Mouse (Mus musculus): ENCODE measurements around the gene Sept9. TPM values are rescaled to one million over a fixed set of nuclear protein-coding genes. Genes with fewer than 3 reads are reported as not detected.
"Not testable (repeated sequence)": the region's sequence is repeated elsewhere in the genome, so short reads cannot be mapped to it uniquely, and the experiment has no call there.

Sept9 gene
- total RNA-seq, 2 experiments from 2014 or later: 70.0 to 71.1 TPM

- no peak for DNase-seq
- intact Hi-C loops (cut with DNase I): loop anchor here (2.0 kb wide), 1 partner anchor 16 kb away; no protein-coding TSS in a partner anchor
These were observed 133.8 kb downstream of the Sept9 start for GRCm38 (mm10) chr11:117333150-117333715.

DNA sequence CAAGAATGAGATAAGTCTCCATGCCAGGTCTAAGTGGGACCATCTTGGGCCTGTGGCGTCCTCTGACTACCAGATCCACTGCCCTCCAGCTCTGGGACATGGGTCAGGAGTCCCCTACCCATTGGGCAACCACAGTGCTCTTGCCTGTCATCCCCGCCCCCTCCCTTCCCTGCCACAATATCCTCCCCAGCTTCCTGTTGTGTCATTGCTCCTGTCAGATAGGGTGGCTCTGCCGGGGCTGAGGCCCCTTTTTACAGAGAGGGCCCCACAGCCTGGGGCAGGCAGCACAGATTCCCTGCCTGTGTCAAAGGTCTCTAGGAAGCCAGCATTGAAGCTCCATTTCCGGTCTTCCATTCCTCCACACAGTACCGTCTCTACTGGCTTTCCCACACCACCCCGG lies 134.6 kb downstream of the Sept9 start:
- intact Hi-C loops (cut with DNase I): no loop called here
- DNase-seq: no peak

DNA sequence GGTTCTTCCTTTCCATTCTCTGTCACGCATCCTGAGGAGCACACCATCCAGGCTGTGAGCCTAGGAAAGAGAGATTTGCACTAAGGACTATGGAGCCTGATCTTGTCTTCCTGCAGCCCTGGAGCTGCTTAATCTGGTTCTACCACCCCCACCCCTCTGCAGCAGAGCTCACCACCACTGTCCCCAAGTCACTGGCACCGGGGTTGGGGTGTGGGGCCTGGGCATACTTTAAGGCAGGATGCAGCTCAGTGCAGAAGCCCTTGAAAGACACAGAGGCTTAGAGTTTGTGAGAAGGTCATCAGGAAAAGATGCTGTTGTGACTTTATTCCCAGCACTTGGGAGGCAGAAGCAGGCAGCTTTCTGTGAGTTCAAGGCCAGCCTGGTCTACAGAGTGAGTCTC lies 135.7 kb downstream of the Sept9 start:
- no peak for DNase-seq
- intact Hi-C loops (cut with DNase I): no loop called here

DNA sequence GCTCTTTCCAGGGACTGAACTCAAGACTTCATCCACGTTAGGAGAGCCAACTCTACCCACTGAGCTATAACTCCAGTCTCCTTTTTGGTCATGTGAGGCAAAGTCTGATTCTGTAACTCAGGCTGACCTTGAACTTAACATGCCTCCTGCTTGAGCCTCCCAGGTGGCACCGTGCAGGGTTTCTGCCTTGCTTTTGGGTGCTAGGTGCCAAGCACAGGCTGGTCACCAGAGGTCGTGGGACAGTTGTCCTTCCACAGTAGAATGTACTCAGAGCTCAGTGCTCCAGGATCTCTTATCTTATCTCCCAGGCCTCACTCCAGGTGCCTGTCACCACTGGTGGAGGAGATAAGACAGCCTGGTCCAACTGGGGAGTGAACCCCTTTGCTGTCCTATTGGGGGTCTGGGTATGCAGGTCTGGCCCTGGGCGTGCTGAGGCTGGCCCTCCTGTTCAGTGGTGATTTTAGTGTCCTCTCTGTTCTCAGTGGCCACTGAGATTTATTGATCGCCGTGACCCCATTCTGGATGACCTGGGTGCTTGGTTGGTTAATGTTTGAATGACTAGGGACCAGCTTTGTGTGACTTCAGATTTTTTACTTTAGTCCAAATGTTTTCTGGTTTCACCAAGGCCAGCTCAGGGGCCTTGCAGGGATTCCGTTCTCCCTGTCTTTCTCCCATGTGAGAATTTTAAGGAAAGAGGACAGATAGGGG lies 136.8 kb downstream of the Sept9 start:
- DNase-seq: no peak
- intact Hi-C loops (cut with DNase I): no loop called here

GRCm38 (mm10) chr11:117337749-117338148 lies 138.3 kb downstream of the Sept9 start:
- intact Hi-C loops (cut with DNase I): no loop called here
- no peak for DNase-seq

- intact Hi-C loops (cut with DNase I): no loop called here
- DNase-seq: no peak
These were observed 139.0 kb downstream of the Sept9 start for GRCm38 (mm10) chr11:117338503-117338902.

GRCm38 (mm10) chr11:117339050-117339449 lies 139.6 kb downstream of the Sept9 start:
- DNase-seq: no peak
- intact Hi-C loops (cut with DNase I): no loop called here

DNA sequence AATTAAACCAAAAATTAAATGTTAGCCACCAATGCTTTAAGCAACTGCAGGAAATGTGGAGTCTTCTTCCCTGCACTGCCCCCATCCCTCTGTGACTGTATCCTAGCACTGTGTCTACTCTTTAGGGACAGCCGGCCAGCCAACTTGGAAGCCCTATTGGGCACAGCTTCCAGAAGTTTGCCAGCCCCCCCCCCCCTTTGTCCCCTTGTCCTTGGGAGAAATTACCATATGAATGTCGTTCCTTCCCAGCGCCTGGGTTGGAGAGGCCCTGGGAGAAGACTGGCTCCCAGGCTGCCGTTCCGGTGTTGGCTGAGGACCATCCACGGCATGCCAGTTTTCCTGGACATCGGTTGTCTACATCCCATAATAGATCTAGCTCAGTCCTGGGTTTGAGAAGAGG lies 141.8 kb downstream of the Sept9 start:
- DNase-seq: no peak
- intact Hi-C loops (cut with DNase I): no loop called here

- intact Hi-C loops (cut with DNase I): no loop called here
These were observed 142.6 kb downstream of the Sept9 start for GRCm38 (mm10) chr11:117342076-117342475.

DNA sequence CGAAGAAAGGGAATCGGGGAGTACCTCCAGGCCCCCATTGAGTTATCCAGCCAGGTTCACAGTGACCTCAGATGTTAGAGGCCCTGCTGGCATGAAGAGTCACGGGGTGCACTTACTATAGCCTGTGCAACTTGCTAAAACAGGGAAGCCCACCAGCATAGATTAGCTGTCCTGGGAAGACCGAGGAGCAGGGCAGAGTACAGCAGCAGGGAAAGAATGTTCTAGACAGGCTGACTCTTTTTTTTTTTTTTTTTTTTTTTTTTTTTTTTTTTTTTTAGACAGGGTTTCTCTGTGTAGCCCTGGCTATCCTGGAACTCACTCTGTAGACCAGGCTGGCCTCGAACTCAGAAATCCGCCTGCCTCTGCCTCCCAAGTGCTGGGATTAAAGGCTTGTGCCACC lies 143.0 kb downstream of the Sept9 start:
- intact Hi-C loops (cut with DNase I); DNase-seq: not testable (repeated sequence)

More at GRCm38 (mm10) chr11:117342076-117342475, 142.6 kb downstream of the Sept9 start:
- DNase-seq: no peak

- no peak for DNase-seq
- intact Hi-C loops (cut with DNase I): no loop called here
These were observed 144.3 kb downstream of the Sept9 start for GRCm38 (mm10) chr11:117343800-117344199.

DNA sequence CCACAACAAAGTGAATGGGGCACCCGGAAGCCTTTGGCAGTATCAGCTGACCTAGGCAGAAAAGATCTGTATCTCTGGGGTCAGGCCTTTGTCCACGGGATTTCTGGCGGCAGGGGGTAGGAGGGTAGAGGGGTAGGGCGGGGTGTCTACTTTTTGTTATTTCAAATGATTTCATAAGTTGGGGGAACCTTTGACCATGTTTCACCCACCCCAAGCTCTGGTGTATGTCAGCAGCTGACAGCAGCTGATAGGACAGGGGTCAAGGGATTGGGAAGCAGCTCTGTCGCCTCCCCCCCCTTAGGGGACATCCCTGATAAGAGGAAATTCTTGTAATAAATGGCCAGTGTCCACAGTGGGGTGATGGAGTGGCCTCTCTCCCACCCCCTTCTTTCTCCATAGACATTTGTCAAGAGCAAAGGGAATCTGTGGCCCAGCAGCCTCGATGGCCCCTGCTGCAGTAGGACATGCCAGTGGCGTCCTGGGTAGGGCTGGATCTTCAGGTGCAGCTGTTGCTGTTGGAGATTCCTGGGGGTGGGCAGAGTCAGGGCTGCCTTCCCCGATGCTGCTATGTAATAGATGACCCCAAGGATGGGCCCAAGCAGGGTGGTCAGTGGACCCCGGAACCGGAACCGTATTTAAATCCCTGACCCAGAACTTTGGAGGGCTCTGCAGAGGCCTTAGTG lies 145.0 kb downstream of the Sept9 start:
- no peak for DNase-seq
- intact Hi-C loops (cut with DNase I): no loop called here

DNA sequence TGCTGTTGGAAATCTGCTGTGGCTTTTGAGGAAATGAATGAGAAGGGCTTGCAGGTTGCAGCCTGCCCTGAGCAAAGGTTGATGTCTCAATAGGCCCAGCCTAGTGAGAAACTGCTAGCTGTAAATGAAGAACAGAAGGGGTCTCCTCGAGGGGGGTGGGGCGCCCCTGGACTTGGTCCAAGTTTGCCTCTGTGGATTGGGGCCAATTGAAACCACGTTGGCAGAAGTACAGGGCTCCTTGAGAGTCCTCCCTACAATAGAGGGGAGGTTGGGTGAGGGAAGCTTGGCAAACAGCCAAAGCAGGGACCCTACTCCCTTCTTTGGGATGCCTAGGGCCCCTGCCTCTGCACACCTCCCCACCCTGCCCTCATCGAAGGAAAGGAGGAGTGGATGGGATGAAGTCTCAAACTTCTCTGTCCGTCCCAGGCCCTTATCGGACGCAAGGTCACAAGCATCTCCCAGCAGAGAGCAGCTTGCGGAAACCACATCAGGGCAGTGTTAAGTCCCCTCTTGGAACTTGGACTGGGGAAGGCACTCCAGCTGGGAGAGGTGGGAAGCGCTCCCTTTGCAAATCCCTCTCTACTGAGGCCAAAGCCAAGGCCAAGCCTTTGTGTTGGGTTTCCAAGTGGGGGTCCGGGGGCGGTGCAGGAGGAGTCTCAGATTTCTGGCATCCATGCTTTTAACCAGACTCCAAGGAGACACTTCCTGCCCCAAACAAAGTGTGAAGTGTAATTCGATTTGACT lies 145.7 kb downstream of the Sept9 start:
- peak; percentile 68 to 70 for DNase-seq
- intact Hi-C loops (cut with DNase I): no loop called here

GRCm38 (mm10) chr11:117347256-117347655 lies 147.8 kb downstream of the Sept9 start:
- DNase-seq: no peak
- intact Hi-C loops (cut with DNase I): no loop called here

- no peak for DNase-seq
- intact Hi-C loops (cut with DNase I): loop anchor here (2.0 kb wide), 1 partner anchor 16 kb away; no protein-coding TSS in a partner anchor
These were observed 149.1 kb downstream of the Sept9 start for GRCm38 (mm10) chr11:117348429-117349103.

- intact Hi-C loops (cut with DNase I): loop anchor here (2.0 kb wide), 1 partner anchor 17 kb away; no protein-coding TSS in a partner anchor
- no peak for DNase-seq
These were observed 150.2 kb downstream of the Sept9 start for GRCm38 (mm10) chr11:117349429-117350363.

DNA sequence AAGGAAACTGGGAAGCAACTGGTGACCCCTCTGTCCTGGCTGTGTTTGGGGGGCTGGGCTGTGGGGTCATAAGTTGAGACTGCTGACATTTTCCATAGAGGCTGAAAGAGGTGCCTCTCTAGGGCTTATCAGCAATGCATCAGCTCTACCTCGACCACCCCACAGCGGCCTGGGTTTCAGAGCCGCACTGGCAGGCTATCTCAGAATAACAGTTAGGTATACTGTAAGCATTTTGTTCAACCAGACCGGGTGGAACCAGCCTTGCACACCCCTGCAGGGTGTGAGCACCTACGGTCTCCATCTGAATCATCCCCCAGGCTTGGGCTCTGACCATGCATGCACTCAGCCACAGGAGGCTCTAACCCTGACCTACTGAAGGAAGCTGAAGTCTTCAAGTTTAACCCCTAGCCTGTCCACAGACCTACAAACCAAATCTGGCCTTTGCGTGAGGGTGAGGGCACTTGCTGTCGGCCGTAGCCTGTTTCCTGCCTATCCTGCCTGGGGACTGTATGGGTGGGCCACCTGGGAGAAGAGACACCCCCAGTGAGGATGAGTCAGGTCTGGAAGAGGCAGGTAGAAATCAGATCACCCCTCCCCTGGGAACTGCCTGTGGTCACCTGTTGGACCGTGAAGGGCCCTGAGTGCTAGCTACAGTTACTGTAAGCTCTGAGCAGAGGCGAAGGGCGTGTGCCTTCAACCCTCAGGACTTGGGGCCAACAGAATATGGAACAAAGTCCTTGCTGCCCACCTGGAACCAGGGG lies 151.2 kb downstream of the Sept9 start:
- intact Hi-C loops (cut with DNase I): no loop called here
- DNase-seq: no peak

- intact Hi-C loops (cut with DNase I): no loop called here
- DNase-seq: no peak
These were observed 153.7 kb downstream of the Sept9 start for GRCm38 (mm10) chr11:117353126-117353525.

- peak; percentile 88 to 89 for DNase-seq
These were observed 154.6 kb downstream of the Sept9 start for GRCm38 (mm10) chr11:117354107-117354506.

More at GRCm38 (mm10) chr11:117354107-117354506, 154.6 kb downstream of the Sept9 start:
- intact Hi-C loops (cut with DNase I): no loop called here

All from heart, postnatal 10 days (tissue).